8 mouse cellular contexts compared by ENCODE assay signal in genomic region chr3:41741601-41742277, GRCm38 (mm10). TPM values are rescaled to one million over a fixed set of nuclear protein-coding genes. Genes with fewer than 3 reads are reported as not detected.
DNase-seq lines count a peak whose midpoint lies in the region; ATAC-seq lines count a peak whose summit lies in the region.

No protein-coding gene starts in this region.

- ATAC-seq in forebrain, embryonic 16.5 days, result peak; percentile 68
- ATAC-seq in liver, embryonic 11.5 days (replicated peaks; ENCODE audit: low FRiP score), result no peak

- no peaks in the 10 kb centered on the region for H3K9me3 ChIP-seq in forebrain, embryonic 16.5 days (ENCODE audit: control insufficient read depth, low read length)
- H3K9me3 ChIP-seq in liver, embryonic 11.5 days (ENCODE audit: control insufficient read depth, low read length), result no peaks in the 10 kb centered on the region

- peaks cover 13% of the 10 kb centered on the region; the same call in 1 of the 2 replicates for H3K4me1 ChIP-seq in forebrain, embryonic 16.5 days (replicated peaks; ENCODE audit: control insufficient read depth, insufficient read depth, low read length)
- peaks cover 3% of the 10 kb centered on the region for H3K4me1 ChIP-seq in liver, embryonic 11.5 days (replicated peaks; ENCODE audit: control insufficient read depth, insufficient read depth, low read length)

- H3K4me3 ChIP-seq in forebrain, embryonic 16.5 days (replicated peaks; ENCODE audit: low read length), result peak overlapping the region; percentile 89
- H3K4me3 ChIP-seq in liver, embryonic 11.5 days (ENCODE audit: low read depth, low read length), result peak overlapping the region; percentile 77

- H3K9ac ChIP-seq in forebrain, embryonic 16.5 days (replicated peaks; ENCODE audit: low read depth, low read length), result peak overlapping the region; percentile 77
- peak overlapping the region; percentile 90 for H3K9ac ChIP-seq in liver, embryonic 11.5 days (ENCODE audit: low read depth, low read length)

- whole genome bisulfite sequencing in forebrain, embryonic 16.5 days, result under 1% methylated on average over 39 of the region's 39 CpGs
- WGBS in liver, embryonic 11.5 days, result 2% methylated on average over 39 of the region's 39 CpGs

- H3K36me3 ChIP-seq in forebrain, embryonic 16.5 days (ENCODE audit: control insufficient read depth, insufficient read depth), result no peaks in the 10 kb centered on the region
- H3K36me3 ChIP-seq in liver, embryonic 11.5 days (ENCODE audit: control insufficient read depth, insufficient read depth, low read length), result no peaks in the 10 kb centered on the region

- H3K4me2 ChIP-seq in forebrain, embryonic 16.5 days (ENCODE audit: low read length), result peak overlapping the region; percentile 72
- H3K4me2 ChIP-seq in liver, embryonic 11.5 days, result peak overlapping the region; percentile 86

- peak; percentile 4 for DNase-seq in adrenal gland, postnatal 10 days
- DNase-seq in adrenal gland, adult 2 months, result no peak
- DNase-seq in urinary bladder, postnatal 25 days (ENCODE audit: low spot score), result peak; percentile 6
- DNase-seq in urinary bladder, adult 18-20 months (ENCODE audit: low spot score in 2 of 2), result no peak
- peak; percentile 7 to 8 for DNase-seq in kidney, adult 8-10 months
- no peak for DNase-seq in liver, embryonic 11.5 days (ENCODE audit: low spot score)
- peak; percentile 25 to 32 for DNase-seq in right cerebral cortex, postnatal 10 days (ENCODE audit: low spot score in 2 of 2)

- H3K27me3 ChIP-seq in forebrain, embryonic 16.5 days (replicated peaks; ENCODE audit: control insufficient read depth, insufficient read depth, low read length), result no peaks in the 10 kb centered on the region
- H3K27me3 ChIP-seq in liver, embryonic 11.5 days (replicated peaks; ENCODE audit: control insufficient read depth, insufficient read depth, low read length), result no peaks in the 10 kb centered on the region

- peak overlapping the region; percentile 86 for H3K27ac ChIP-seq in forebrain, embryonic 16.5 days (ENCODE audit: low read length)
- peak overlapping the region; percentile 89 for H3K27ac ChIP-seq in liver, embryonic 11.5 days (ENCODE audit: low read depth, low read length)

RNA-seq across cellular contexts. Expression of gene Sclt1, which starts 0.6 kb away (rescaled TPM):
- total RNA-seq in adrenal gland, postnatal 10 days (2021), result 10 to 100 TPM in 1 of 2 experiments, 1 to 10 TPM in 1; 9.8 to 15.1 TPM
- 1 to 10 TPM; 8.1 to 9.7 TPM for total RNA-seq in adrenal gland, adult 2 months (2021)
- polyA plus RNA-seq in adrenal gland, adult 2 months (2012; rRNA removed), result 12.8 and 15.4 TPM in 2 replicates
- 17.4 and 18.9 TPM in 2 replicates for polyA plus RNA-seq in forebrain, embryonic 16.5 days (2015; fragmentation: Nextera tagmentation; extraction: Ambion mirVana)
- 13.2 and 13.4 TPM in 2 replicates for polyA plus RNA-seq in liver, embryonic 11.5 days (2014; fragmentation: Nextera tagmentation; extraction: Ambion mirVana)

RNA-seq across cellular contexts. Expression of gene D3Ertd751e, which starts 0.7 kb away (rescaled TPM):
- 10 to 100 TPM; 11.5 to 15.6 TPM for total RNA-seq in adrenal gland, postnatal 10 days (2021)
- 10 to 100 TPM; 14.7 to 15.1 TPM for total RNA-seq in adrenal gland, adult 2 months (2021)
- polyA plus RNA-seq in adrenal gland, adult 2 months (2012; rRNA removed), result 0.44 and 0.60 TPM in 2 replicates
- polyA plus RNA-seq in forebrain, embryonic 16.5 days (2015; fragmentation: Nextera tagmentation; extraction: Ambion mirVana), result 9.7 and 10.7 TPM in 2 replicates
- 13.2 and 18.2 TPM in 2 replicates for polyA plus RNA-seq in liver, embryonic 11.5 days (2014; fragmentation: Nextera tagmentation; extraction: Ambion mirVana)

Comparison
In these comparisons a context has a peak if more than half of its experiments do, and no peak if none do; other contexts are left out.
1. DNase-seq: peak in adrenal gland, postnatal 10 days (single experiment), urinary bladder, postnatal 25 days (single experiment), kidney, adult 8-10 months (2 of 2) and right cerebral cortex, postnatal 10 days (2 of 2); none in adrenal gland, adult 2 months (single experiment), urinary bladder, adult 18-20 months (0 of 2) and liver, embryonic 11.5 days (single experiment).